ENCODE assay signal across 14 mouse cellular contexts in the genomic region with DNA sequence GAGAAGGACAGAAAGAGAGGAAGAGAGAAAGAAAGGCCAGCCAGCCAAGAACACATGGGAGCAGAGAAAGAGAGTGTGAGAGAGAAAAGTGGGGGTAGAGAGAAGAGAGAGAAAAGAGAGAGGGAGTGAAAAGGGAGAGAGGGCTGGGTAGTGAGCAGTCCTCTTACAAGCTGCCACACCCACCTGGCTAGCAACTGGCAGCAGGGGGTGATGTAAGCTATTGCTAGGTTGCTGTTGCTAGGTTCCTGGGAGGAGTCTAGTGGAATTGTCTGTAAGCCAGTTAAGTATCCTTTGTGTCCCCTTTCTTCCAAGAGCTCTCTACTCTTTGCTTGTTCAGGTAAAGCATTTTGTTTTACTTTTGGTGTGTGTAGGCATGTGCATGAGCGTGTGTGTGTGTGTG. TPM values are rescaled to one million over a fixed set of nuclear protein-coding genes. Genes with fewer than 3 reads are reported as not detected.
DNase-seq lines count a peak whose midpoint lies in the region; ATAC-seq lines count a peak whose summit lies in the region.
"Had no signal": no experiment of that assay in that cellular context is flagged by ENCODE, and none has a peak within 500 bp of the region (broad histone marks: within the 10 kb centered on the region; RNA-seq: fewer than 3 reads in every experiment).

No protein-coding gene starts in this region.

- H3K27me3 ChIP-seq in intestine, embryonic 15.5 days (replicated peaks), result no peaks in the 10 kb centered on the region
- no peaks in the 10 kb centered on the region for H3K27me3 ChIP-seq in intestine, embryonic 16.5 days (replicated peaks; ENCODE audit: control insufficient read depth, insufficient read depth, low read length)
- H3K27me3 ChIP-seq: CH12.LX; liver, embryonic 15.5 days had no signal

- peak; percentile 20 to 35 for DNase-seq in right cerebral cortex, adult 2 months (ENCODE audit: low spot score in 2 of 2)
- DNase-seq in right cerebral cortex, postnatal 25 days, result no peak
- peak; percentile 38 for DNase-seq in lung, postnatal 36 days
- no peak for DNase-seq in Muller cell, postnatal 12 days (ENCODE audit: inconsistent ontology term)
- no peak for DNase-seq in heart, adult 9 months (ENCODE audit: low spot score in 2 of 2)
- DNase-seq: cerebellum, adult 11-12 months; heart, postnatal 4 days had no signal

- no peak overlapping the region for H3K4me3 ChIP-seq in intestine, embryonic 15.5 days (replicated peaks)
- no peak overlapping the region for H3K4me3 ChIP-seq in intestine, embryonic 16.5 days (ENCODE audit: low read length)
- H3K4me3 ChIP-seq: heart, embryonic 10.5 days; limb, embryonic 10.5 days; liver, embryonic 15.5 days had no signal

- 85% methylated on average over 1 of the region's 1 CpGs for WGBS in intestine, embryonic 15.5 days
- WGBS in intestine, embryonic 16.5 days, result 89% methylated on average over 1 of the region's 1 CpGs

- no peaks in the 10 kb centered on the region for H3K9me3 ChIP-seq in intestine, embryonic 15.5 days
- H3K9me3 ChIP-seq in intestine, embryonic 16.5 days (ENCODE audit: control insufficient read depth, low read length), result no peaks in the 10 kb centered on the region
- H3K9me3 ChIP-seq: heart, embryonic 10.5 days; limb, embryonic 10.5 days; liver, embryonic 15.5 days had no signal

- H3K36me3 ChIP-seq in intestine, embryonic 15.5 days, result no peaks in the 10 kb centered on the region
- H3K36me3 ChIP-seq in intestine, embryonic 16.5 days (ENCODE audit: control insufficient read depth, insufficient read depth, low read length), result no peaks in the 10 kb centered on the region
- H3K36me3 ChIP-seq: heart, embryonic 10.5 days; limb, embryonic 10.5 days; liver, embryonic 15.5 days had no signal

- no peak overlapping the region for H3K27ac ChIP-seq in intestine, embryonic 15.5 days
- H3K27ac ChIP-seq in intestine, embryonic 16.5 days (ENCODE audit: low read length), result no peak overlapping the region
- H3K27ac ChIP-seq: heart, embryonic 10.5 days; limb, embryonic 10.5 days; liver, embryonic 15.5 days had no signal

- H3K4me1 ChIP-seq in intestine, embryonic 15.5 days (replicated peaks), result 0 out of 2 replicates have a peak, but pooled peaks cover 2% of the 10 kb centered on the region
- H3K4me1 ChIP-seq in intestine, embryonic 16.5 days (ENCODE audit: control insufficient read depth, insufficient read depth, low read length), result no peaks in the 10 kb centered on the region
- H3K4me1 ChIP-seq: liver, embryonic 15.5 days had no signal

- no peak overlapping the region for H3K4me2 ChIP-seq in intestine, embryonic 15.5 days (replicated peaks)
- no peak overlapping the region for H3K4me2 ChIP-seq in intestine, embryonic 16.5 days (ENCODE audit: low read depth, low read length)
- H3K4me2 ChIP-seq: liver, embryonic 15.5 days had no signal

- H3K9ac ChIP-seq in intestine, embryonic 15.5 days, result no peak overlapping the region
- no peak overlapping the region for H3K9ac ChIP-seq in intestine, embryonic 16.5 days (ENCODE audit: low read depth, low read length)
- H3K9ac ChIP-seq: liver, embryonic 15.5 days had no signal

- peak; percentile 66; the same call in 1 of the 2 replicates for ATAC-seq in intestine, embryonic 15.5 days
- ATAC-seq in intestine, embryonic 16.5 days, result no peak

RNA-seq across cellular contexts. Expression of gene Iyd, which starts 25.4 kb away (rescaled TPM):
- 4.4 and 5.5 TPM in 2 replicates for polyA plus RNA-seq in intestine, embryonic 15.5 days (2015; fragmentation: Nextera tagmentation; extraction: Ambion mirVana)
- polyA plus RNA-seq in intestine, embryonic 16.5 days (2015; fragmentation: Nextera tagmentation; extraction: Ambion mirVana), result 7.5 and 7.6 TPM in 2 replicates
- polyA plus RNA-seq: limb, embryonic 10.5 days; neural tube, embryonic 11.5 days had no signal

Comparison
In these comparisons a context has a peak if more than half of its experiments do, and no peak if none do; other contexts are left out.
1. DNase-seq: peak in right cerebral cortex, adult 2 months (2 of 2) and lung, postnatal 36 days (single experiment); none in right cerebral cortex, postnatal 25 days (single experiment), Muller cell, postnatal 12 days (single experiment) and heart, adult 9 months (0 of 2).